Mouse (Mus musculus) erythroblast, embryonic 14.5 days (primary cell): ENCODE results near the gene Plpp3.

Source experiments
- GATA1 ChIP-seq: IDR thresholded peaks from 2 replicates; pipeline ENCODE4 v1.6.1; 2012; ENCODE audit warnings: low read length, inconsistent platforms, mixed read lengths
- TAL1 ChIP-seq: IDR thresholded peaks from 3 replicates; pipeline ENCODE4 v1.6.1; 2012; ENCODE audit warnings: low read length, inconsistent platforms, mixed read lengths

DNA sequence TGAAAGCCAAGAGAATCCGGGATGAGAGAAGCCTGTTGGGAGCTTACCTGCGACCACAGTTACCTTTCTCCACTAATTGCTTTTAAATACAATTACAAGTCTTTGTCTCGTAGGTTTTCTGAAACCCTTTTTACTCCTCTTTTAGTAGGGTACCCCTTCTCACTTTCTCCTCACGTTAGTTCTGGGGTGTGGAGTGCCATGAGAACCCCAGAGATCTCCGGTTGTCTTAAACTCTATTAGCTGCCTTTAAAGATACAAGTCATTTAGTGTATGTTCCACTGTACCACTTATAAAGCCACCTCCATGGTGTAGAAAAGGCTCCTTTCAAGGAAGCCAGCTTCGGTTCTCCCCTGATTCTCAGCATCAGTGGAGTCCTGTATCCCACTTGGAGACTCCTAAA lies 3.3 kb downstream of the Plpp3 start:
- TF ChIP-seq GATA1 (no peak), TAL1 (no peak)
